Mouse (Mus musculus) lung, postnatal 0 days (tissue): ENCODE results near the gene Hip1r.

Source experiments
- CTCF ChIP-seq: IDR thresholded peaks from 2 replicates; pipeline ENCODE4 v1.5.1; 2016; ENCODE audit warnings: antibody characterized with exemption, mild to moderate bottlenecking
- EP300 ChIP-seq: IDR thresholded peaks from 2 replicates; pipeline ENCODE4 v1.6.1; 2016; ENCODE audit warnings: antibody characterized with exemption, mild to moderate bottlenecking, control low read depth

DNA sequence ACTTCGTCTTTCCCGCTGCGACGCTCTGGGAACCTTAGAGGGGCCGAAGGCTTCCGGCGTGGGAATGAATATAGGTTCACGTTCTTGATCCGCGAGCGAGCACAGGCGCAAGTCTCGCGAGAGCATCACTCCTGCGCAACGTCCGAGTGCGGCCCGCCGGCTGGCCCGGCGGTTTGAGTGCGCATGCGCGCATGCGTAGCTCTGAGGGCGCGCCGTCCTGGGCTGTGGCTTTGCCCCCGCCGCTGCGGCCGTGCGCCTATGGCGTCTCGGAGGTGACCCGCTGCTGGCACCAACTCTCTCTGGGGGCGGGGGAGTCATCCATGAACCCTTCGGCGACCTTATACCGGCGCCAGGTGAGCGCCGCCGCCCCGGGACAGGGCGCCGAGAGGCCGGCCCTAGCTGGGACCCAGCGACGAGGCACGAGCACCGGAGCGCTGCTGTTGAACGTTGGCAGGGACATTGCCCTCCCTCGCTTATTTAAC is 42.9 kb upstream of the Hip1r start, which contains the start of gene Ccdc62:
- TF ChIP-seq CTCF: no peak
- no peak for TF ChIP-seq EP300
